Mouse (Mus musculus) layer of hippocampus, adult 18-20 months (tissue): ENCODE measurements around the gene Defa20. TPM values are rescaled to one million over a fixed set of nuclear protein-coding genes. Genes with fewer than 3 reads are reported as not detected.
"Not testable (repeated sequence)": the region's sequence is repeated elsewhere in the genome, so short reads cannot be mapped to it uniquely, and the experiment has no call there.

ENCODE experiments used
- DNase-seq, 2 experiments: peaks; one replicate each; pipeline ENCODE4 v3.0.0; 2022; ENCODE audit warnings: low spot score in 2 of 2
- long read RNA-seq: library from polyadenylated mRNA; stranded (forward); transcript quantifications from one replicate; pipeline ENCODE4 v2.0.0, GENCODE M21; 2021
- total RNA-seq, 2 experiments: library from RNA; stranded (reverse); gene quantifications; 2 replicates each; pipeline ENCODE4 v1.2.3; 2021

The Defa20 gene
- total RNA-seq, result not detected
- long read RNA-seq, result 0 reads

- DNase-seq, result not testable (repeated sequence)
Observed at GRCm38 (mm10) chr8:21508958-21509357, at the start of gene Defa20. Defa20 (plus strand) TSS chr8:21509258.

DNA sequence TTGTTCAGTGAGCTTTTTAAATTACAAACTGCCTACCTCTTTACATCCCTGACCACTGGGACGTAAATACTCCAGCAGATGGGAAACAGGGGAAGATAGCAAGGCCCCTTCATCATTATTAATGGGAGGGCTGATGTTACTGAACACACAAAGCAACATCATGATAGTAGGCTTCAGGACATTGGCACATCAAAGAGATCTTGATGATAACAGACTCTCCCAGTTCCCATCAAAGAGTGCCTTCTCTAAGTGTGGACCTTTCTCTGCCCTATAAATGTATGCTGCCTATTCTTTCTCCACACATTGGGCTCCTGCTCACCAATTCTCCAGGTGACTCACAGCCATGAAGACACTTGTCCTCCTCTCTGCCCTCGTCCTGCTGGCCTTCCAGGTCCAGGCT lies 19.7 kb downstream of the Defa20 start, which contains the start of gene Defa32:
TSS of gene Defa32 (plus strand) at position 301 of the 400 bp plus-strand sequence.
- DNase-seq, result not testable (repeated sequence)

Other genes starting within 250 kb of the Defa20 start
- not detected for gene Defa27, start 193.7 kb upstream of the Defa20 start, total RNA-seq
- not detected for gene Defa29, start 182.2 kb upstream of the Defa20 start, total RNA-seq
- gene Defa2, start 130.7 kb upstream of the Defa20 start, total RNA-seq, result not detected
- gene Defa33, start 117.4 kb upstream of the Defa20 start, total RNA-seq, result not detected
- gene Defa36, start 81.8 kb upstream of the Defa20 start, total RNA-seq, result not detected
- not detected for gene Gm7849, start 52.7 kb upstream of the Defa20 start, total RNA-seq
- not detected for gene Defa32, start 19.8 kb downstream of the Defa20 start, total RNA-seq
- not detected for gene Defa37, start 56.1 kb downstream of the Defa20 start, total RNA-seq
- gene Defa28, start 73.7 kb downstream of the Defa20 start, total RNA-seq, result not detected
- not detected for gene Gm7861, start 85.2 kb downstream of the Defa20 start, total RNA-seq
- gene Defa26, start 108.9 kb downstream of the Defa20 start, total RNA-seq, result not detected
- gene Defa17, start 146.5 kb downstream of the Defa20 start, total RNA-seq, result not detected
- not detected for gene Defa34, start 156.5 kb downstream of the Defa20 start, total RNA-seq
- not detected for gene AY761184, start 194.4 kb downstream of the Defa20 start, total RNA-seq
- not detected for gene Defa24, start 225.2 kb downstream of the Defa20 start, total RNA-seq